ENCODE assay signal across 16 mouse cellular contexts in genomic region chr1:59923201-59923600, GRCm38 (mm10). TPM values are rescaled to one million over a fixed set of nuclear protein-coding genes. Genes with fewer than 3 reads are reported as not detected.
DNase-seq lines count a peak whose midpoint lies in the region; ATAC-seq and TF ChIP-seq lines count a peak whose summit lies in the region.
"Had no signal": no experiment of that assay in that cellular context is flagged by ENCODE, and none has a peak within 500 bp of the region (broad histone marks: within the 10 kb centered on the region; RNA-seq: fewer than 3 reads in every experiment).

No protein-coding gene starts in this region.

- no peak overlapping the region for H3K9ac ChIP-seq in heart, adult 2 months (ENCODE audit: low read depth, low read length)
- H3K9ac ChIP-seq in lung, embryonic 14.5 days, result no peak overlapping the region
- no peak overlapping the region for H3K9ac ChIP-seq in intestine, embryonic 15.5 days
- H3K9ac ChIP-seq: forebrain, postnatal 0 days; limb, embryonic 13.5 days; neural tube, embryonic 15.5 days had no signal

- H3K9me3 ChIP-seq in lung, embryonic 14.5 days (ENCODE audit: low read depth, low read length), result no peaks in the 10 kb centered on the region
- no peaks in the 10 kb centered on the region for H3K9me3 ChIP-seq in intestine, embryonic 15.5 days
- H3K9me3 ChIP-seq: limb, embryonic 13.5 days; neural tube, embryonic 15.5 days had no signal

- no peak for TF ChIP-seq EP300 in heart, adult 2 months (IDR thresholded peaks at IDR 0.05; ENCODE audit: insufficient read depth, low read depth, low read length)

- H3K36me3 ChIP-seq in heart, adult 2 months (ENCODE audit: control insufficient read depth, insufficient read depth, low read length), result peaks cover 3% of the 10 kb centered on the region
- no peaks in the 10 kb centered on the region for H3K36me3 ChIP-seq in lung, embryonic 14.5 days (ENCODE audit: insufficient read depth)
- no peaks in the 10 kb centered on the region for H3K36me3 ChIP-seq in intestine, embryonic 15.5 days
- H3K36me3 ChIP-seq: limb, embryonic 13.5 days; neural tube, embryonic 15.5 days had no signal

- H3K4me3 ChIP-seq in heart, adult 2 months, result no peak overlapping the region
- no peak overlapping the region for H3K4me3 ChIP-seq in lung, embryonic 14.5 days (ENCODE audit: low read depth, low read length)
- H3K4me3 ChIP-seq in lung, adult 2 months (replicated peaks; ENCODE audit: extremely low read depth, low read depth, low read length), result no peak overlapping the region
- H3K4me3 ChIP-seq in intestine, embryonic 15.5 days (replicated peaks), result no peak overlapping the region
- H3K4me3 ChIP-seq: layer of hippocampus, adult 2 months; limb, embryonic 13.5 days; neural tube, embryonic 15.5 days had no signal

- peak overlapping the region; percentile 66 for H3K27ac ChIP-seq in heart, adult 2 months
- H3K27ac ChIP-seq in lung, embryonic 14.5 days (ENCODE audit: low read depth), result no peak overlapping the region
- no peak overlapping the region for H3K27ac ChIP-seq in intestine, embryonic 15.5 days
- H3K27ac ChIP-seq: layer of hippocampus, adult 2 months; limb, embryonic 13.5 days; neural tube, embryonic 15.5 days had no signal

- intact Hi-C loops in heart, adult 2 months (cut with DNase I), result no loop called here
- intact Hi-C loops in heart, postnatal 25 days (cut with DNase I), result loop anchor here (5.0 kb wide), 1 partner anchor 44 kb away; no protein-coding TSS in a partner anchor

- ATAC-seq in lung, embryonic 14.5 days (ENCODE audit: insufficient read depth), result no peak
- ATAC-seq in CD4-positive, CD25-positive, alpha-beta regulatory T cell, adult 4 months, result peak; percentile 84
- no peak for ATAC-seq in intestine, embryonic 15.5 days
- ATAC-seq: forebrain, postnatal 0 days; hindbrain, embryonic 16.5 days had no signal

- no peak for TF ChIP-seq CTCF in heart, adult 2 months (IDR thresholded peaks at IDR 0.05)
- no peak for TF ChIP-seq CTCF in lung, embryonic 14.5 days (IDR thresholded peaks at IDR 0.05; ENCODE audit: low read depth)
- no peak for TF ChIP-seq CTCF in lung, adult 2 months (IDR thresholded peaks at IDR 0.05; ENCODE audit: insufficient read depth, low read length)

- H3K4me1 ChIP-seq in heart, adult 2 months (ENCODE audit: control insufficient read depth, insufficient read depth, low read length), result peaks cover 2% of the 10 kb centered on the region
- no peaks in the 10 kb centered on the region for H3K4me1 ChIP-seq in lung, embryonic 14.5 days (ENCODE audit: insufficient read depth)
- H3K4me1 ChIP-seq in lung, adult 2 months (ENCODE audit: control insufficient read depth, insufficient read depth, low read length), result peaks cover 19% of the 10 kb centered on the region
- no peaks in the 10 kb centered on the region for H3K4me1 ChIP-seq in intestine, embryonic 15.5 days (replicated peaks)
- H3K4me1 ChIP-seq: neural tube, embryonic 15.5 days had no signal

- no peak overlapping the region for H3K4me2 ChIP-seq in lung, embryonic 14.5 days
- no peak overlapping the region for H3K4me2 ChIP-seq in intestine, embryonic 15.5 days (replicated peaks)
- H3K4me2 ChIP-seq: limb, embryonic 13.5 days; neural tube, embryonic 15.5 days had no signal

- no peaks in the 10 kb centered on the region for H3K27me3 ChIP-seq in heart, adult 2 months (ENCODE audit: control insufficient read depth, insufficient read depth, low read length)
- H3K27me3 ChIP-seq in lung, embryonic 14.5 days (ENCODE audit: insufficient read depth, low read length), result no peaks in the 10 kb centered on the region
- no peaks in the 10 kb centered on the region for H3K27me3 ChIP-seq in intestine, embryonic 15.5 days (replicated peaks)
- H3K27me3 ChIP-seq: limb, embryonic 13.5 days; neural tube, embryonic 15.5 days had no signal

- H3K79me2 ChIP-seq in heart, adult 2 months (replicated peaks; ENCODE audit: control insufficient read depth, insufficient read depth, low read length), result peaks cover 9% of the 10 kb centered on the region

- no peak for DNase-seq in heart, adult 2 months
- no peak for DNase-seq in heart, postnatal 25 days (ENCODE audit: low spot score)
- peak; percentile 26 for DNase-seq in lung, embryonic 14.5 days
- DNase-seq in lung, adult 2 months, result no peak
- DNase-seq in induced T-regulatory cell, adult 2 months (ENCODE audit: low read depth), result peak; percentile 58
- no peak for DNase-seq in embryo, embryonic 10.5 days (ENCODE audit: low spot score)
- DNase-seq: cerebellum, adult 2 months; forebrain, postnatal 0 days; lung, postnatal 14 days; spleen, adult 18-20 months had no signal

- WGBS in heart, adult 2 months, result 57% methylated on average over 1 of the region's 1 CpGs
- WGBS in lung, embryonic 14.5 days, result 61% methylated on average over 1 of the region's 1 CpGs
- WGBS in lung, adult 2 months, result 23% methylated on average over 1 of the region's 1 CpGs
- WGBS in intestine, embryonic 15.5 days, result 53% methylated on average over 1 of the region's 1 CpGs

- TF ChIP-seq POLR2A in heart, adult 2 months (IDR thresholded peaks at IDR 0.05; ENCODE audit: insufficient read depth, low read depth, low read length), result no peak
- no peak for TF ChIP-seq POLR2A in lung, adult 2 months (IDR thresholded peaks at IDR 0.05; ENCODE audit: borderline replicate concordance, extremely low read depth, low read depth, low read length)

RNA-seq across cellular contexts. Expression of gene Fam117b, which starts 10.4 kb away (rescaled TPM):
- 10 to 100 TPM; 10.6 to 24.6 TPM for total RNA-seq in heart, adult 2 months (2021)
- 5.2 and 6.1 TPM in 2 replicates for polyA plus RNA-seq in heart, adult 2 months (2012; rRNA removed)
- total RNA-seq in heart, postnatal 25 days (2021), result 10 to 100 TPM; 11.2 to 17.4 TPM
- polyA plus RNA-seq in lung, embryonic 14.5 days (2014; fragmentation: Nextera tagmentation; extraction: Ambion mirVana), result 18.7 TPM in 2 replicates
- polyA plus RNA-seq in lung, adult 2 months (2012; rRNA removed), result 18.8 and 28.6 TPM in 2 replicates
- polyA plus RNA-seq in CD4-positive, CD25-positive, alpha-beta regulatory T cell, adult 4 months (2017; shearing (Covaris generic)), result 10 to 100 TPM; 12.1 to 15.4 TPM
- polyA plus RNA-seq in intestine, embryonic 15.5 days (2015; fragmentation: Nextera tagmentation; extraction: Ambion mirVana), result 6.6 and 7.8 TPM in 2 replicates

Comparison
In these comparisons a context has a peak if more than half of its experiments do, and no peak if none do; other contexts are left out.
1. DNase-seq: peak in lung, embryonic 14.5 days (single experiment) and induced T-regulatory cell, adult 2 months (single experiment); none in heart, adult 2 months (0 of 2), heart, postnatal 25 days (single experiment), lung, adult 2 months (single experiment) and embryo, embryonic 10.5 days (single experiment).